ENCODE assay signal across 26 mouse cellular contexts in the genomic region with DNA sequence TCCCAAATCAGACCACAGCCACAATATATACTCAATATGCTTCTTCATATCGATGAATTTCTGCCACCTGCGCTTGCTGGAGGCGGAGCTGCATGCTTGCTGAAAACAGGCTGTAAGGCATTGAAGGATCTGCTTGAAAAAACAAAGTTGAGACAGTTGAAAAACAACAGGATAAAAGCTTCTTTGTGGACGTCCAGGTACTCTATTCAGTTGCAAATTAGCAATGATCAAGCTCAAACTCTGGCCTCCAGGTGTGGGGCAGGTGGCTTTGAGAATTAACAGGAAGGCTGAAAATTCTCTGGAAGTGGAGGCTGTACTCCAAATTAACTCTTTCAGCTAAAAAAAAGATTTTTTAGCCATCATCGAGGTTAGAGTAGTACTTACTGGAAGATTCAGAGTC. TPM values are rescaled to one million over a fixed set of nuclear protein-coding genes. Genes with fewer than 3 reads are reported as not detected.
DNase-seq lines count a peak whose midpoint lies in the region; ATAC-seq lines count a peak whose summit lies in the region.
"Had no signal": no experiment of that assay in that cellular context is flagged by ENCODE, and none has a peak within 500 bp of the region (broad histone marks: within the 10 kb centered on the region; RNA-seq: fewer than 3 reads in every experiment).

No protein-coding gene starts in this region.

- no peaks in the 10 kb centered on the region for H3K4me1 ChIP-seq in intestine, embryonic 14.5 days (replicated peaks; ENCODE audit: control insufficient read depth, insufficient read depth, low read length)
- no peaks in the 10 kb centered on the region for H3K4me1 ChIP-seq in intestine, embryonic 16.5 days (ENCODE audit: control insufficient read depth, insufficient read depth, low read length)
- no peaks in the 10 kb centered on the region for H3K4me1 ChIP-seq in limb, embryonic 10.5 days
- H3K4me1 ChIP-seq: embryonic facial prominence, embryonic 12.5 days; embryonic facial prominence, embryonic 15.5 days; heart, embryonic 10.5 days; heart, embryonic 13.5 days; hindbrain, embryonic 12.5 days; hindbrain, embryonic 15.5 days; intestine, embryonic 15.5 days had no signal

- H3K27ac ChIP-seq in intestine, embryonic 14.5 days (ENCODE audit: low read depth): no peak overlapping the region
- H3K27ac ChIP-seq in intestine, embryonic 16.5 days (ENCODE audit: low read length): no peak overlapping the region
- no peak overlapping the region for H3K27ac ChIP-seq in limb, embryonic 10.5 days
- H3K27ac ChIP-seq: embryonic facial prominence, embryonic 12.5 days; embryonic facial prominence, embryonic 15.5 days; gastrocnemius, adult 2 months; heart, adult 2 months; heart, embryonic 10.5 days; heart, embryonic 13.5 days; hindbrain, embryonic 12.5 days; hindbrain, embryonic 15.5 days; intestine, embryonic 15.5 days had no signal

- no peaks in the 10 kb centered on the region for H3K27me3 ChIP-seq in intestine, embryonic 14.5 days (replicated peaks; ENCODE audit: control insufficient read depth, insufficient read depth, low read length)
- no peaks in the 10 kb centered on the region for H3K27me3 ChIP-seq in intestine, embryonic 16.5 days (replicated peaks; ENCODE audit: control insufficient read depth, insufficient read depth, low read length)
- H3K27me3 ChIP-seq in limb, embryonic 10.5 days (ENCODE audit: low read depth, poor library complexity, severe bottlenecking): no peaks in the 10 kb centered on the region
- H3K27me3 ChIP-seq: embryonic facial prominence, embryonic 12.5 days; embryonic facial prominence, embryonic 15.5 days; heart, embryonic 13.5 days; hindbrain, embryonic 12.5 days; hindbrain, embryonic 15.5 days; intestine, embryonic 15.5 days had no signal

- no peaks in the 10 kb centered on the region for H3K9me3 ChIP-seq in intestine, embryonic 14.5 days (ENCODE audit: control insufficient read depth, low read length)
- H3K9me3 ChIP-seq in intestine, embryonic 16.5 days (ENCODE audit: control insufficient read depth, low read length): no peaks in the 10 kb centered on the region
- H3K9me3 ChIP-seq in limb, embryonic 10.5 days (replicated peaks): no peaks in the 10 kb centered on the region
- H3K9me3 ChIP-seq: embryonic facial prominence, embryonic 12.5 days; embryonic facial prominence, embryonic 15.5 days; heart, embryonic 10.5 days; heart, embryonic 13.5 days; hindbrain, embryonic 12.5 days; hindbrain, embryonic 15.5 days; intestine, embryonic 15.5 days had no signal

- 75% methylated on average over 5 of the region's 5 CpGs for WGBS in intestine, embryonic 14.5 days
- 88% methylated on average over 5 of the region's 5 CpGs for WGBS in intestine, embryonic 16.5 days
- 87% methylated on average over 5 of the region's 5 CpGs for WGBS in limb, embryonic 10.5 days

- H3K4me3 ChIP-seq in intestine, embryonic 14.5 days (ENCODE audit: low read depth, low read length): no peak overlapping the region
- no peak overlapping the region for H3K4me3 ChIP-seq in intestine, embryonic 16.5 days (ENCODE audit: low read length)
- H3K4me3 ChIP-seq in limb, embryonic 10.5 days: no peak overlapping the region
- H3K4me3 ChIP-seq: embryonic facial prominence, embryonic 12.5 days; embryonic facial prominence, embryonic 15.5 days; gastrocnemius, adult 2 months; heart, adult 2 months; heart, embryonic 10.5 days; heart, embryonic 13.5 days; hindbrain, embryonic 12.5 days; hindbrain, embryonic 15.5 days; intestine, embryonic 15.5 days had no signal

- no peak overlapping the region for H3K4me2 ChIP-seq in intestine, embryonic 14.5 days (ENCODE audit: low read length)
- no peak overlapping the region for H3K4me2 ChIP-seq in intestine, embryonic 16.5 days (ENCODE audit: low read depth, low read length)
- H3K4me2 ChIP-seq: embryonic facial prominence, embryonic 12.5 days; embryonic facial prominence, embryonic 15.5 days; heart, embryonic 13.5 days; hindbrain, embryonic 12.5 days; hindbrain, embryonic 15.5 days; intestine, embryonic 15.5 days had no signal

- no peak for ATAC-seq in intestine, embryonic 14.5 days (replicated peaks; ENCODE audit: low FRiP score, low TSS enrichment, low read depth)
- no peak for ATAC-seq in intestine, embryonic 16.5 days
- ATAC-seq: CD4-positive, CD25-positive, alpha-beta regulatory T cell, adult 4 months; forebrain, embryonic 14.5 days; forebrain, postnatal 0 days; intestine, embryonic 15.5 days had no signal

- peaks cover 15% of the 10 kb centered on the region; the same call in 1 of the 2 replicates for H3K36me3 ChIP-seq in intestine, embryonic 14.5 days (ENCODE audit: control insufficient read depth, insufficient read depth, low read length)
- H3K36me3 ChIP-seq in intestine, embryonic 16.5 days (ENCODE audit: control insufficient read depth, insufficient read depth, low read length): no peaks in the 10 kb centered on the region
- H3K36me3 ChIP-seq in limb, embryonic 10.5 days: 0 out of 2 replicates have a peak, but pooled peaks cover 5% of the 10 kb centered on the region
- H3K36me3 ChIP-seq: hindbrain, embryonic 15.5 days; intestine, embryonic 15.5 days had no signal

- H3K9ac ChIP-seq in intestine, embryonic 14.5 days (ENCODE audit: low read length): no peak overlapping the region
- H3K9ac ChIP-seq in intestine, embryonic 16.5 days (ENCODE audit: low read depth, low read length): no peak overlapping the region
- H3K9ac ChIP-seq: embryonic facial prominence, embryonic 12.5 days; embryonic facial prominence, embryonic 15.5 days; forebrain, postnatal 0 days; heart, embryonic 13.5 days; hindbrain, embryonic 12.5 days; hindbrain, embryonic 15.5 days; intestine, embryonic 15.5 days had no signal

- peak; percentile 32 for DNase-seq in intestine, embryonic 14.5 days (ENCODE audit: low spot score)
- peak; percentile 93 for DNase-seq in R1 (ENCODE audit: low read depth, low spot score)
- peak; percentile 10 for DNase-seq in limb, embryonic 10.5 days (ENCODE audit: low spot score)
- no peak for DNase-seq in layer of hippocampus, adult 8-10 months (ENCODE audit: low spot score in 2 of 2)
- DNase-seq in B cell, adult 2 months: no peak
- DNase-seq in urinary bladder, adult 18-20 months (ENCODE audit: low spot score in 2 of 2): no peak
- DNase-seq: adrenal gland, postnatal 10 days; cerebellum, adult 18-20 months; cerebellum, adult 9-10 months; cerebellum, postnatal 14 days; forebrain, postnatal 0 days; gastrocnemius, adult 2 months; gastrocnemius, postnatal 25 days; heart, adult 2 months; heart, postnatal 14 days; kidney, adult 18-20 months had no signal

RNA-seq across cellular contexts. Expression of gene Casp8, which starts 32.6 kb away (rescaled TPM):
- polyA plus RNA-seq in intestine, embryonic 14.5 days (2014; fragmentation: Nextera tagmentation; extraction: Ambion mirVana): 39.4 and 42.8 TPM in 2 replicates
- polyA plus RNA-seq in intestine, embryonic 16.5 days (2015; fragmentation: Nextera tagmentation; extraction: Ambion mirVana): 54.3 and 56.4 TPM in 2 replicates
- 12.7 and 18.3 TPM in 2 replicates for polyA plus RNA-seq in limb, embryonic 10.5 days (2016; fragmentation: Nextera tagmentation; extraction: Ambion mirVana)
- 1 to 10 TPM; 1.5 to 5.8 (median 4.7) TPM for total RNA-seq in layer of hippocampus, adult 8-10 months (2022)

RNA-seq across cellular contexts. Expression of gene Cflar, which starts 51.3 kb away (rescaled TPM):
- polyA plus RNA-seq in intestine, embryonic 14.5 days (2014; fragmentation: Nextera tagmentation; extraction: Ambion mirVana): 26.1 and 27.1 TPM in 2 replicates
- polyA plus RNA-seq in intestine, embryonic 16.5 days (2015; fragmentation: Nextera tagmentation; extraction: Ambion mirVana): 25.6 and 28.2 TPM in 2 replicates
- polyA plus RNA-seq in limb, embryonic 10.5 days (2016; fragmentation: Nextera tagmentation; extraction: Ambion mirVana): 23.2 and 26.2 TPM in 2 replicates
- 10 to 100 TPM; 41.2 to 48.5 (median 44.3) TPM for total RNA-seq in layer of hippocampus, adult 8-10 months (2022)

Comparison
In these comparisons a context has a peak if more than half of its experiments do, and no peak if none do; other contexts are left out.
1. DNase-seq: peak in intestine, embryonic 14.5 days (single experiment), R1 (single experiment) and limb, embryonic 10.5 days (single experiment); none in layer of hippocampus, adult 8-10 months (0 of 2), B cell, adult 2 months (0 of 2) and urinary bladder, adult 18-20 months (0 of 2).